Mouse (Mus musculus) Patski (cell line): ENCODE measurements around the gene Sik3. TPM values are rescaled to one million over a fixed set of nuclear protein-coding genes. Genes with fewer than 3 reads are reported as not detected.

Experiments
- ATAC-seq: fragments of 100-300 bp; one replicate; pipeline ENCODE4 v1.8.0; 2021
- CTCF ChIA-PET: fragments of 350-600 bp; sonication (Branson Sonifier 250); formaldehyde crosslinking; loops from one replicate; lab custom pipeline; 2022; ENCODE audit warnings: inconsistent platforms; lab: Charles Lee
- POLR2A ChIA-PET: fragments of 350-600 bp; sonication (Branson Sonifier 250); formaldehyde crosslinking; loops from one replicate; lab custom pipeline; 2022; ENCODE audit warnings: antibody characterized with exemption, inconsistent platforms; lab: Charles Lee
- DNase-seq: peaks from one replicate; pipeline ENCODE4 v3.0.0-alpha.2; 2011; ENCODE audit warnings: low read depth, low spot score
- H3K27me3 ChIP-seq: fragments of 371-371 bp; one replicate; pipeline ENCODE4 v1.5.1; 2021
- CTCF ChIP-seq: fragments of 100-300 bp; IDR thresholded peaks from one replicate; pipeline ENCODE4 v1.5.1; 2021
- in situ Hi-C: fragments of 300-500 bp; cut with MboI; formaldehyde crosslinking; loops from 3 replicates; pipeline ENCODE4 v1.11.1; 2018; ENCODE audit warnings: low pct_unique_long_range_greater_than_20kb, mixed read lengths
- polyA plus RNA-seq: library from polyadenylated mRNA; unstranded; gene quantifications from one replicate; pipeline ENCODE4 v1.2.3, GENCODE M21; 2021

Sik3 gene
- polyA plus RNA-seq, 1 experiment from 2014 or later: 46.2 TPM

- ChIA-PET CTCF (interaction anchor here (1.6 kb wide), 1 partner anchor 15 kb away, joined by 3 read pairs; no protein-coding TSS in a partner anchor), POLR2A (no interaction called here)
- in situ Hi-C loops: no loop called here
- ATAC-seq: no peak
- no peak for DNase-seq
- no peak for TF ChIP-seq CTCF
- no peaks in the 10 kb centered on the region for H3K27me3 ChIP-seq
Observed at GRCm38 (mm10) chr9:46142031-46142430, 129.4 kb downstream of the Sik3 start.

- no peak for TF ChIP-seq CTCF
- CTCF ChIA-PET: interaction anchor here (0.9 to 1.6 kb wide), 4 partner anchors 11 to 15 kb away, joined by 3 to 4 read pairs (median 3); no protein-coding TSS in a partner anchor
- in situ Hi-C loops: no loop called here
- H3K27me3 ChIP-seq: no peaks in the 10 kb centered on the region
- DNase-seq (no peak), ATAC-seq (no peak)
- POLR2A ChIA-PET: no interaction called here
Observed at GRCm38 (mm10) chr9:46142492-46142891, 129.9 kb downstream of the Sik3 start.

- in situ Hi-C loops: no loop called here
Observed at GRCm38 (mm10) chr9:46144976-46145375, 132.4 kb downstream of the Sik3 start.

GRCm38 (mm10) chr9:46146437-46146836 lies 133.8 kb downstream of the Sik3 start:
- in situ Hi-C loops: no loop called here
- POLR2A ChIA-PET: no interaction called here
- no peak for TF ChIP-seq CTCF

More at GRCm38 (mm10) chr9:46144976-46145375, 132.4 kb downstream of the Sik3 start:
- no peaks in the 10 kb centered on the region for H3K27me3 ChIP-seq
- ChIA-PET CTCF (interaction anchor here (1.3 to 5.2 kb wide), 3 partner anchors 12 to 129 kb away, joined by 3 to 23 read pairs (median 5); no protein-coding TSS in a partner anchor), POLR2A (no interaction called here)
- ATAC-seq: no peak
- no peak for TF ChIP-seq CTCF
- no peak for DNase-seq

GRCm38 (mm10) chr9:46148723-46149122 lies 136.1 kb downstream of the Sik3 start:
- in situ Hi-C loops: no loop called here
- ATAC-seq (no peak), DNase-seq (no peak)
- ChIA-PET POLR2A (interaction anchor here (0.5 kb wide), 1 partner anchor 1244 kb away, joined by 7 read pairs; no protein-coding TSS in a partner anchor), CTCF (interaction anchor here (5.2 kb wide), 1 partner anchor 38 kb away, joined by 23 read pairs; no protein-coding TSS in a partner anchor)
- no peaks in the 10 kb centered on the region for H3K27me3 ChIP-seq
- TF ChIP-seq CTCF: no peak

More at GRCm38 (mm10) chr9:46146437-46146836, 133.8 kb downstream of the Sik3 start:
- H3K27me3 ChIP-seq: no peaks in the 10 kb centered on the region
- peak; percentile 47 for ATAC-seq
- CTCF ChIA-PET: interaction anchor here (1.2 to 5.2 kb wide), 2 partner anchors 16 to 40 kb away, joined by 4 to 23 read pairs; no protein-coding TSS in a partner anchor
- DNase-seq: peak; percentile 22

- POLR2A ChIA-PET: no interaction called here
- ATAC-seq: no peak
- in situ Hi-C loops: no loop called here
Observed at GRCm38 (mm10) chr9:46149392-46149791, 136.8 kb downstream of the Sik3 start.

GRCm38 (mm10) chr9:46150116-46150515 lies 137.5 kb downstream of the Sik3 start:
- DNase-seq (no peak), ATAC-seq (no peak)
- H3K27me3 ChIP-seq: no peaks in the 10 kb centered on the region
- POLR2A ChIA-PET: no interaction called here
- CTCF ChIA-PET: no interaction called here
- in situ Hi-C loops: no loop called here
- no peak for TF ChIP-seq CTCF

More at GRCm38 (mm10) chr9:46149392-46149791, 136.8 kb downstream of the Sik3 start:
- CTCF ChIA-PET: no interaction called here
- no peak for DNase-seq
- no peak for TF ChIP-seq CTCF
- H3K27me3 ChIP-seq: no peaks in the 10 kb centered on the region

- in situ Hi-C loops: no loop called here
- no peak for TF ChIP-seq CTCF
- CTCF ChIA-PET: interaction anchor here (0.8 to 1.5 kb wide), 2 partner anchors 34 to 40 kb away, joined by 3 to 5 read pairs; no protein-coding TSS in a partner anchor
- no peak for DNase-seq
- ATAC-seq: no peak
- H3K27me3 ChIP-seq: no peaks in the 10 kb centered on the region
- POLR2A ChIA-PET: no interaction called here
Observed at GRCm38 (mm10) chr9:46150890-46151703, 138.5 kb downstream of the Sik3 start.

GRCm38 (mm10) chr9:46151704-46152040 lies 139.1 kb downstream of the Sik3 start:
- no peaks in the 10 kb centered on the region for H3K27me3 ChIP-seq
- in situ Hi-C loops: no loop called here
- DNase-seq (no peak), ATAC-seq (no peak)
- TF ChIP-seq CTCF: no peak
- ChIA-PET CTCF (interaction anchor here (1.5 kb wide), 1 partner anchor 33 kb away, joined by 5 read pairs; no protein-coding TSS in a partner anchor), POLR2A (interaction anchor here (1.2 kb wide), 1 partner anchor 13 kb away, joined by 3 read pairs; no protein-coding TSS in a partner anchor)

GRCm38 (mm10) chr9:46152067-46153015 lies 139.7 kb downstream of the Sik3 start:
- DNase-seq (no peak), ATAC-seq (no peak)
- TF ChIP-seq CTCF: no peak
- ChIA-PET POLR2A (interaction anchor here (0.7 to 1.2 kb wide), 2 partner anchors 12 to 136 kb away, joined by 3 read pairs; no protein-coding TSS in a partner anchor), CTCF (interaction anchor here (1.4 to 1.5 kb wide), 2 partner anchors 32 to 35 kb away, joined by 3 to 5 read pairs; no protein-coding TSS in a partner anchor)
- no peaks in the 10 kb centered on the region for H3K27me3 ChIP-seq
- in situ Hi-C loops: no loop called here
